Mouse (Mus musculus) G1E (cell line): ENCODE data around the gene Hpca. TPM values are rescaled to one million over a fixed set of nuclear protein-coding genes. Genes with fewer than 3 reads are reported as not detected.

Source experiments
- ATAC-seq: 2 replicates; pipeline ENCODE4 v1.8.0; 2016; ENCODE audit warnings: mild to moderate bottlenecking; ENCODE audit not compliant: insufficient number of reproducible peaks, poor library complexity, low FRiP score, severe bottlenecking; ENCODE audit errors: extremely low read depth
- DNase-seq: peaks from one replicate; pipeline ENCODE4 v3.0.0; 2012; ENCODE audit warnings: low spot score
- H3K27me3 ChIP-seq: 2 replicates; pipeline ENCODE4 v1.6.1; 2012; ENCODE audit warnings: mild to moderate bottlenecking, low read length, inconsistent platforms; ENCODE audit not compliant: insufficient read depth
- H3K36me3 ChIP-seq: replicated peaks from 2 replicates; pipeline ENCODE3; 2012; ENCODE audit warnings: mild to moderate bottlenecking, inconsistent platforms
- H3K4me1 ChIP-seq: 2 replicates; pipeline ENCODE4 v1.6.1; 2012; ENCODE audit warnings: low read depth, low read length, inconsistent platforms, mixed read lengths; ENCODE audit not compliant: insufficient read depth
- H3K4me3 ChIP-seq: 2 replicates; pipeline ENCODE4 v1.5.1; 2012; ENCODE audit warnings: low read depth, mild to moderate bottlenecking, inconsistent platforms, low read length, moderate library complexity, mixed read lengths
- H3K9me3 ChIP-seq: replicated peaks from 2 replicates; pipeline ENCODE4 v1.6.1; 2012; ENCODE audit warnings: inconsistent platforms
- CTCF ChIP-seq: IDR thresholded peaks from 2 replicates; pipeline ENCODE4 v1.5.1; 2012; ENCODE audit warnings: low read depth, low read length, inconsistent platforms, mixed read lengths
- GATA1 ChIP-seq: IDR thresholded peaks from 2 replicates; pipeline ENCODE4 v1.6.1; 2012; ENCODE audit warnings: borderline replicate concordance, low read length, inconsistent platforms, mixed read lengths
- GATA2 ChIP-seq: IDR thresholded peaks from 2 replicates; pipeline ENCODE4 v1.6.1; 2012; ENCODE audit warnings: low read depth, low read length, inconsistent platforms, borderline replicate concordance
- POLR2AphosphoS5 ChIP-seq: IDR thresholded peaks from 2 replicates; pipeline ENCODE4 v1.6.1; 2012; ENCODE audit warnings: low read depth, low read length, inconsistent platforms; ENCODE audit not compliant: insufficient replicate concordance
- TAL1 ChIP-seq: conservative IDR thresholded peaks from 2 replicates; pipeline ENCODE4 v1.6.1; 2012; ENCODE audit warnings: low read depth, low read length, inconsistent platforms, mixed read lengths
- polyA plus RNA-seq: library from polyadenylated mRNA; stranded (reverse); fragments of >175 nt; gene quantifications from 2 replicates; pipeline ENCODE4 v1.2.3, GENCODE M21; 2012
- total RNA-seq, 2 experiments: library from RNA; stranded (forward) in 1 of 2; stranded (reverse) in 1 of 2; fragments of 200-1000 nt in 1 of 2; fragments of >200 nt in 1 of 2; fragmentation: Nextera tagmentation in 1 of 2; gene quantifications; 2 replicates each; pipeline ENCODE4 v1.2.3; 2014 to 2017

Hpca gene
- total and polyA plus RNA-seq, 3 experiments: not detected

GRCm38 (mm10) chr4:129142439-129143045 is 20.7 kb upstream of the Hpca start:
- no peak for TF ChIP-seq TAL1
- TF ChIP-seq POLR2AphosphoS5: no peak
- no peak for TF ChIP-seq GATA2
- no peak for TF ChIP-seq GATA1
- no peak for TF ChIP-seq CTCF
- H3K36me3 ChIP-seq: peaks cover 57% of the 10 kb centered on the region
- H3K27me3 ChIP-seq: peaks cover under 1% of the 10 kb centered on the region; the same call in 1 of the 2 replicates
- H3K4me1 ChIP-seq: peaks cover 81% of the 10 kb centered on the region
- ATAC-seq (peak; percentile 42), DNase-seq (no peak)
- no peaks in the 10 kb centered on the region for H3K9me3 ChIP-seq
- no peak overlapping the region; the same call in 1 of the 2 replicates for H3K4me3 ChIP-seq

DNA sequence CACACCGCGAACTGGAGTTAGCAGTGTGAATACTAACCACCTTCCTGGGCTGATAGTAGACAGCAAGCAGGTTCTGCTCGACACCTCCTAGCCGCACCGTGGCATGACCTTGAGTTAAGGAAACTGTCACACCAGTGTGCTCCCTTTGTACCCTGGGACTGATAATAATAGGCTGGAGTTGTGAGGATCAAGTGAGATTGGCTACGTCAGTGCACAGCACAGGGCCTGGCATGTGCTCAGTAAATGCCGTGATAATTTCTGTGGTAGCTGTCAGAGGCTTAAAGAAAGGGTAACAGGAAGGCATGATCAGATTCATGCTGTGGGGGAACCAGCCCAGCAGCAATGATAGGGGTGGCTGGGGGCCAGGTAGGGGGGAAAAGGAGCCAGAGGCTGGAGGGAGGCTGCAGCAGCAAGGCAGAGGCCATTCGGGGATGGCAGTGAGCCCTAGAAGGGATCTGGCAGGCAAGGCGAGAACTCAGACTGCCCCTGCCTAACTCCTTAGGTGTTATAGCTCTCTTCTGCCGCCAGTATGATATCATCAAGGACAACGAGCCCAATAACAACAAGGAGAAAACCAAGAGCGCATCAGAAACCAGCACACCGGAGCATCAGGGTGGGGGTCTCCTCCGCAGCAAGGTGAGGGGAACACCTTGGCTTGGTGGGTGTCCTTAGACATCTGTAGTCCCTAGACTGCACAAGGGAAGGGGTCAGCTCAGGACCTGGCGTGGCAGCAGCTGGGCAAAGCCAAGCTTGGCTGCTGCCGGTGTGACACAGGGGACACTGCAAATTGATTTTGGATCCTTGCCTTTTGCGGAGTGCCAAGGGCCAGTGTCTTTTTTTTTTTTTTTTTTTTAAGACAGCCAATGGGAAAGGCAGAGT is 20.0 kb upstream of the Hpca start:
- H3K36me3 ChIP-seq: peaks cover 53% of the 10 kb centered on the region
- peak overlapping the region; percentile 46; the same call in 1 of the 2 replicates for H3K4me3 ChIP-seq
- DNase-seq: no peak
- H3K27me3 ChIP-seq: peaks cover 7% of the 10 kb centered on the region
- H3K4me1 ChIP-seq: peaks cover 87% of the 10 kb centered on the region
- no peak for ATAC-seq
- no peaks in the 10 kb centered on the region for H3K9me3 ChIP-seq
- TF ChIP-seq TAL1 (no peak), CTCF (no peak), POLR2AphosphoS5 (no peak), GATA1 (no peak), GATA2 (no peak)

DNA sequence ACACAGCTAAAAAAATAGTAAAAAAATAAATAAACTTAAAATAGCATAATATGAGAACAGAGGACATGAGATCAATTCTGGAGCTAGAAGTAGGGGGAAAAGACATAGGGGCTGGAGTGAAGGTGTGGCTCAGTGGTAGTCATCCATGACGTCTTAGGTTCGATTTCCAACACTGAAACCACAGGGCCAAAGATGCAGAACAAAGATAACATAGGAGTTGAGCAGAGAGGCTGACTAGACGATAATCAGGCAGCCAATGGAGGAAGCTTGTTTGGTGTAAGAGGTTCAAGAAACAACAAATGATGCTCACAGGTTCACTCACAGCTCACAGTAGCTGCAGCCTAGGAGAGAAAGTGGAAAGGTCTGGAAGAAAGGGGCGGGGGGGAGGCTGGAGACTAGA is 19.0 kb upstream of the Hpca start:
- TF ChIP-seq TAL1 (peak; percentile 85), GATA2 (peak; percentile 56; the same call in 1 of the 2 replicates), GATA1 (no peak), POLR2AphosphoS5 (no peak), CTCF (no peak)
- H3K36me3 ChIP-seq: peaks cover 48% of the 10 kb centered on the region
- DNase-seq: peak; percentile 54
- peaks cover 90% of the 10 kb centered on the region for H3K4me1 ChIP-seq
- H3K9me3 ChIP-seq: no peaks in the 10 kb centered on the region
- peak; percentile 54 for ATAC-seq
- H3K4me3 ChIP-seq: no peak overlapping the region; the same call in 1 of the 2 replicates
- peaks cover 16% of the 10 kb centered on the region for H3K27me3 ChIP-seq

- peak; percentile 67 for DNase-seq
- Histone ChIP-seq H3K4me1 (peaks cover 97% of the 10 kb centered on the region), H3K27me3 (peaks cover 23% of the 10 kb centered on the region), H3K36me3 (peaks cover 39% of the 10 kb centered on the region), H3K9me3 (no peaks in the 10 kb centered on the region), H3K4me3 (peak overlapping the region; percentile 54; the same call in 1 of the 2 replicates)
- ATAC-seq: peak; percentile 69
- TF ChIP-seq POLR2AphosphoS5 (no peak), TAL1 (peak; percentile 85)
Observed at GRCm38 (mm10) chr4:129139642-129140041, 17.8 kb upstream of the Hpca start.

GRCm38 (mm10) chr4:129137392-129138321 is 15.8 kb upstream of the Hpca start:
- TF ChIP-seq TAL1 (no peak), CTCF (no peak), GATA1 (no peak), GATA2 (no peak), POLR2AphosphoS5 (no peak)
- H3K36me3 ChIP-seq: peaks cover 21% of the 10 kb centered on the region
- DNase-seq: no peak
- H3K9me3 ChIP-seq: no peaks in the 10 kb centered on the region
- H3K4me1 ChIP-seq: peaks cover 82% of the 10 kb centered on the region
- peak overlapping the region; percentile 76 for H3K4me3 ChIP-seq
- no peak for ATAC-seq
- H3K27me3 ChIP-seq: peaks cover 34% of the 10 kb centered on the region
